Mouse (Mus musculus): ENCODE measurements at regions not wholly inside any gene's neighbourhood (a gene's known extent, or its start where the extent isn't known, plus 50 kb on each side); places are given as distances from the start of the nearest gene placed in this dataset.

- TF ChIP-seq CTCF (IDR thresholded peaks at IDR 0.05; ENCODE audit: low read depth, low read length): no peak
- TF ChIP-seq POLR2A (IDR thresholded peaks at IDR 0.05; ENCODE audit: insufficient read depth, low read length): no peak
These were observed 62.1 kb upstream of the Mup5 start for GRCm38 (mm10) chr4:61897176-61897575.

Measured in ES-Bruce4 (cell line).